Mouse (Mus musculus) embryonic fibroblast, embryonic 13.5 days (primary cell): ENCODE results near the gene A630001G21Rik. TPM values are rescaled to one million over a fixed set of nuclear protein-coding genes. Genes with fewer than 3 reads are reported as not detected.
"Not testable (repeated sequence)": the region's sequence is repeated elsewhere in the genome, so short reads cannot be mapped to it uniquely, and the experiment has no call there.

ENCODE experiments used
- H3K27ac ChIP-seq: 2 replicates; pipeline ENCODE4 v1.5.1; 2012; ENCODE audit warnings: low read length, control low read depth, inconsistent platforms; ENCODE audit not compliant: insufficient read depth
- H3K4me1 ChIP-seq: 2 replicates; pipeline ENCODE4 v1.6.1; 2011; ENCODE audit warnings: low read length; ENCODE audit not compliant: control insufficient read depth, insufficient read depth
- H3K4me3 ChIP-seq: 2 replicates; pipeline ENCODE4 v1.5.1; 2011; ENCODE audit warnings: mild to moderate bottlenecking, control low read depth, low read length; ENCODE audit not compliant: insufficient read depth
- CTCF ChIP-seq: IDR thresholded peaks from 2 replicates; pipeline ENCODE4 v1.5.1; 2011; ENCODE audit warnings: mild to moderate bottlenecking, control low read depth, low read length, moderate library complexity, borderline replicate concordance; ENCODE audit not compliant: insufficient read depth
- POLR2A ChIP-seq: IDR thresholded peaks from 2 replicates; pipeline ENCODE4 v1.6.1; 2011; ENCODE audit warnings: low read depth, mild to moderate bottlenecking, control low read depth, low read length, moderate library complexity
- polyA plus RNA-seq: library from polyadenylated mRNA; stranded (reverse); fragments of >200 nt; gene quantifications from 2 replicates; pipeline ENCODE4 v1.2.4, GENCODE M21; 2011; ENCODE audit warnings: low read depth; ENCODE audit not compliant: missing spikeins, insufficient read length

Gene A630001G21Rik
- 1.1 and 3.5 TPM in 2 replicates for polyA plus RNA-seq

DNA sequence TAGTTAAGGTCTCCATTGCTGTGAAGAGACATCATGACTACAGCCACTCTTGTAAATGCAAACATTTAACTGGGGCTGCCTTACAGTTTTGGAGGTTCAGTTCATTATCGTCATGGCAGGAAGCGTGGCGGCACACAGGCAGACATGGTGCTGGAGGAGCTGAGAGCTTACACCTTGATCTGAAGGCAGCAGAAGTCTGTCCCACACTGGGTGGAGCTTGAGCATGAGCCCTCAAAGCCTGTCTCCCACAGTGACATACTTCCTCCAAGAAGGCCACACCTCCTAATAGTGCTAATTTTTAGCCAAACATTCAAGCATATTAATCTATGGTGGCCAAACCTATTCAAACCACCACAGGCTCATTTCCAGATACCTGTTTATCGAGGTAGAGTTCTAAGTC is at the start of gene A630001G21Rik:
Gene A630001G21Rik (minus strand): TSS at position 208 of the 400 bp plus-strand sequence.
- no peak within 1 kb of the TSS for H3K4me3 ChIP-seq
- no peaks in the 10 kb centered on the region for H3K4me1 ChIP-seq
- TF ChIP-seq CTCF (no peak), POLR2A (no peak)
- no peak within 1 kb of the TSS for H3K27ac ChIP-seq

DNA sequence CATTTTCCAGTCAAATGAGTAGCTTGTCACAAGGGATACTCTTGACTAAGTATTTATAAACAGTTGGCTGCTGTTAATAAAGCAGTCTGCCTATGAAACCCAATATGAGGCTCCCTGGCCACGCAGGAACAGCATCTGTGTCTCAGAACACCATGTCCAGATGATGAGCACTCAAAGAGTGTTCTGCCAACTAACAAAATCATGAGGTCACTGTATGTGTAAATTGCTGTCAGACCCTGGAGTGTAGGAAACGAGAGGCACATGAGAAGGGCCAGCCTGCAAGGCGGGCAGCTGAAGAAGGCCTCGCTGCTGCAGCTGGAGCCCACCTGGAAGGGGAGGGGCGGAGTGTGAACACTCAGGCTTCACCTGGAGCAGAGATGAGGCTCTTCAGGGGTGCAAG is 48.7 kb upstream of the A630001G21Rik start:
- Histone ChIP-seq H3K4me3 (no peak overlapping the region), H3K4me1 (no peaks in the 10 kb centered on the region), H3K27ac (no peak overlapping the region)
- TF ChIP-seq POLR2A (no peak), CTCF (no peak)

GRCm38 (mm10) chr1:85824905-85825304 is 46.5 kb upstream of the A630001G21Rik start:
- H3K4me1 ChIP-seq, result 0 out of 2 replicates have a peak, but pooled peaks cover 2% of the 10 kb centered on the region
- no peak overlapping the region for H3K27ac ChIP-seq
- TF ChIP-seq POLR2A (no peak), CTCF (no peak)
- H3K4me3 ChIP-seq, result no peak overlapping the region

DNA sequence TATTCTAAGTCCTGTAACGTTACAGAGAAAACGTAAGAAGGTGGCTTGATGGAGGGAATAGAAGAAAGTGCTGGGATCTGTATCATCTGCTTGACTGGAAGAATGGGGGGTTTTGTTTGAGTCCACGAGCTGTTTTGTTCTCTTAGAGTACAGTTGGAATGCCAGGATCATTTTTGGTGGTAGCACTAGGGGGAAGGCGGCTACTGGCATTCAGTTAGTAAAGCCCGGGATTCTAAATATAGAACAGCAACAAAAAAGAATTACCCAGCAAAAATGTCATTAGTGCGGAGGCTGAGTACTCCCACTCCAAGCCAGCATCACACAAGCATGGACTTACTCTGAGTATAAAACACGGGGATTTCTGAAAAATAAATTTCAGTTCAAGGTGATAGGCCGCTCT is 43.8 kb upstream of the A630001G21Rik start:
- H3K4me1 ChIP-seq, result 0 out of 2 replicates have a peak, but pooled peaks cover 2% of the 10 kb centered on the region
- TF ChIP-seq CTCF, result no peak
- no peak for TF ChIP-seq POLR2A
- H3K27ac ChIP-seq, result no peak overlapping the region
- no peak overlapping the region for H3K4me3 ChIP-seq

- Histone ChIP-seq H3K4me1 (peaks cover 4% of the 10 kb centered on the region; the same call in 1 of the 2 replicates), H3K27ac (no peak overlapping the region), H3K4me3 (no peak overlapping the region)
- no peak for TF ChIP-seq POLR2A
- TF ChIP-seq CTCF, result no peak
Observed at GRCm38 (mm10) chr1:85819695-85820094, 41.3 kb upstream of the A630001G21Rik start.

GRCm38 (mm10) chr1:85818121-85818520 is 39.7 kb upstream of the A630001G21Rik start:
- TF ChIP-seq CTCF (no peak), POLR2A (no peak)
- Histone ChIP-seq H3K27ac (no peak overlapping the region), H3K4me3 (no peak overlapping the region), H3K4me1 (peaks cover 4% of the 10 kb centered on the region; the same call in 1 of the 2 replicates)

GRCm38 (mm10) chr1:85814213-85814612 is 35.8 kb upstream of the A630001G21Rik start:
- not testable (repeated sequence) for H3K4me1 ChIP-seq, H3K27ac ChIP-seq, H3K4me3 ChIP-seq

DNA sequence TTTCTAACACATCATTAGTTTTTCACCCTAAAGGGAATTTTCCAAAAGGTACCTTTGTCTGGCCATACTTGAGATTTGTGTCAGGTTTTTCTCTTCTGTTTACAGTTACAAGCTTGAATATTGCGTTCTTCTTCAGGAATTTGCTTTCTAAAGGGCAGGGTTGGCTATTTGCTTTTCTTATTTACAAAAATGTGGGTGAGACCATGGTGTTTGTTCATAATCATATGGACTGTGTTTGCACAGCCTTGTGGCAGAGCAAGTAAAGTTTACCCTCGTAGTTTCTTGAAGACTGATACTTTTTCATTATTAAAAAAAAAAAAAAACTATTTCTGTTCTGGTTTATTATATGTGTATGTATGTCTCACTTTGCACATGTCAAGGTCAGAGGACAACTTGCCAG is 32.3 kb upstream of the A630001G21Rik start:
- Histone ChIP-seq H3K4me3 (no peak overlapping the region), H3K27ac (no peak overlapping the region), H3K4me1 (peaks cover 6% of the 10 kb centered on the region; the same call in 1 of the 2 replicates)
- TF ChIP-seq POLR2A, result no peak
- no peak for TF ChIP-seq CTCF

- no peak overlapping the region for H3K27ac ChIP-seq
- H3K4me3 ChIP-seq, result no peak overlapping the region
- TF ChIP-seq POLR2A (no peak), CTCF (no peak)
- H3K4me1 ChIP-seq, result peaks cover 6% of the 10 kb centered on the region; the same call in 1 of the 2 replicates
Observed at GRCm38 (mm10) chr1:85810343-85810742, 31.9 kb upstream of the A630001G21Rik start.

- peak overlapping the region; percentile 11; the same call in 1 of the 2 replicates for H3K27ac ChIP-seq
- TF ChIP-seq CTCF (no peak), POLR2A (no peak)
- H3K4me3 ChIP-seq, result no peak overlapping the region
Observed at GRCm38 (mm10) chr1:85809256-85809655, 30.8 kb upstream of the A630001G21Rik start.

GRCm38 (mm10) chr1:85804551-85804950 is 26.1 kb upstream of the A630001G21Rik start:
- no peak for TF ChIP-seq CTCF
- TF ChIP-seq POLR2A, result no peak
- Histone ChIP-seq H3K4me3 (no peak overlapping the region), H3K4me1 (no peaks in the 10 kb centered on the region), H3K27ac (no peak overlapping the region)

More at GRCm38 (mm10) chr1:85809256-85809655, 30.8 kb upstream of the A630001G21Rik start:
- H3K4me1 ChIP-seq, result peaks cover 3% of the 10 kb centered on the region; the same call in 1 of the 2 replicates
